Mouse (Mus musculus) neutrophil, adult 65 days (primary cell): ENCODE measurements around the gene Snx29. TPM values are rescaled to one million over a fixed set of nuclear protein-coding genes. Genes with fewer than 3 reads are reported as not detected.

Experiments used
- total RNA-seq: library from RNA; stranded (reverse); gene quantifications from 2 replicates; pipeline ENCODE4 v1.2.4, GENCODE M21; 2023

Snx29 gene
- 18.6 and 30.6 TPM in 2 replicates for total RNA-seq

DNA sequence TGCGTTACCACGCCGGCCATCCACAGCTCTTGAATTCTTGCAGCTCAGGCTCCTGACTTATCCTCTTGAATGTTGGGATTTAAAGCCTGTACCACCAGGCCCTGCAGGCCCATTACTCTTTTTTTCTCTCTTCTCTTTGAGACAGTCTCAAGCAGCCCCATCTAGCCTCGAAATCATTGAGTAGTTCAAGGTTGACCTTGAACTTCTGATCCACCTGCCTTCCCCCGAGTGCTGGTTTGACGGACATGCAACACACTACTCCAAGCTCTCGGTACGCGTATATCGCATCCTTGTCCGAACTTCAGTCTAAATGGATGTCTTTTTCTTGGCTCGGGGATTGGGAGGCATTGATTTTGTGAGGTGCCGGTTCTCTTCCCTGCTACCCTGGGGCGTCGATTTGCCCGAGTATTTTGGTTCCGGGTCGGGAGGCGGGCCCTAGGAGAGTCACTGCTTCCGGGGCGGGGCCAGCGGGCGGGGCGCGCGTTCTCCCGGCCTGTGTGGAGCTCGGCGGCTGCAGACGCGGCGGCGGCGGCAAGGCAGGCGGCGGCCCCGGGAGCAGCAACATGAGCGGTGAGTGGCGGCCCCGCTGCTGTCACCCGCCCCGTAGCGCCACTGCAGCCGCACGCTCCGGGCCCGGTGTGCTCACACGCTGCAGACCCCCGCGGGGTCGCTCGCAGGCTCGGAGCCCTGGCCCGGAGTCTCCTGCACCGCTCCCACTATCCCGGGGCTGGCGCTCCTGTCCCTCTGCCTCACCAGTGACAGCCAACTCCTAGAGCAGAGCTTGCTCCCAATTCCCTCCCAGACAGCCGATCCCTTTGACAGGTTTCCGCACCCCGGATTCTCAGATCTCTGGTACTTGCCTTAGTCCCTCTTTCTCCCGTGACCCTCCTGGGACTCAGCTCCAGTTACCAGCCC lies at the start of gene Snx29:
Gene Snx29 (plus strand): TSS at position 500 of the 915 bp plus-strand sequence.

DNA sequence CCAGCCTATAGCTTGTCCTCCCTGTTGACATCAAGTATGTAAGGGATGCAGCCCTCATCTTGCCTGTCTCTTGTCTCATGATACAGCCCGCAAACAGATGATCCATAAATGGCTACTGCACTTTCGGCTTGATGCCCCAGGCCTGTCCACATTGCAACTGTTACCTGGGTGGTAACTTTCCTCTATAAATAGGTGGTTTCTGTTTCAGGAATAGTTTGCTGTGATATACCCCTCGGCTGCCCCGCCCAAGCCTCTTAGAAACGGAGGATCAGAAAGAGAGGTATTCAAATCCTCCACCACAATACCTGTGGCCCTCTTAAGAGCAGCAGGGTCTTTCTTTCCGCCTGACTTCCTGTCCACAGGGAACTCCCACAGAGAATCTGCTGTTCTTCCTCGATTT lies 9.2 kb upstream of the Snx29 start, which contains the start of gene Tnfrsf17:
Gene Tnfrsf17 (plus strand): TSS at position 301 of the 400 bp plus-strand sequence.

Other genes with a start within 250 kb of the Snx29 start
- 21.0 and 22.3 TPM in 2 replicates for gene Txndc11, start 188.3 kb upstream of the Snx29 start, total RNA-seq
- gene Zc3h7a, start 146.5 kb upstream of the Snx29 start, total RNA-seq: 234 and 395 TPM in 2 replicates
- 28.9 and 39.3 TPM in 2 replicates for gene Rsl1d1, start 119.6 kb upstream of the Snx29 start, total RNA-seq
- 33.3 and 36.9 TPM in 2 replicates for gene Gspt1, start 68.6 kb upstream of the Snx29 start, total RNA-seq
- gene Tnfrsf17, start 9.1 kb upstream of the Snx29 start, total RNA-seq: not detected in 2 replicates